Mouse (Mus musculus): ENCODE measurements around the gene Cntnap2. TPM values are rescaled to one million over a fixed set of nuclear protein-coding genes. Genes with fewer than 3 reads are reported as not detected.

The Cntnap2 gene
- polyA plus RNA-seq, 2 experiments: 1.5 to 2.5 TPM

DNA sequence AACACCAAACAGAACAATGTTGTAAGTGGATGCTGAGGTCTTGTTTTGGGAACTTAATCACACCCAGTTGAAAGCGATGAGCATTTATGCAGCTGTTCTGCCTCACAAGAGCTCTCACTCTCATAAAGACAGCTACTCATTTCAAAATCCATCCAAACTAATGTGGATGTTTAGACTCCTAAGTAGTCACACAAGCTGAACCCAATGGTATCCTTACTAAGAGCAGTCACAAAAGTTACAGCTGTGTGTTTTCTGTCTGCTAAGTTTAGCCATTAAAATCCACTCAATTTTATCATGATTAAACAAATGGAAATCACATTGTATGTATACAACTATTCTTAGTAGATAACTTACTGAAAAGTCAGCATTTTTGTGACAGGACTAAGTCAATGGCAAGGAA, 1173.7 kb downstream of the Cntnap2 start:
- no peak overlapping the region for H3K9ac ChIP-seq (ENCODE audit: low read depth, low read length, severe bottlenecking)
- no peaks in the 10 kb centered on the region for H3K9me3 ChIP-seq (ENCODE audit: control insufficient read depth, low read length)
- no peak for DNase-seq (ENCODE audit: low spot score)
- H3K4me2 ChIP-seq (replicated peaks; ENCODE audit: low read depth, low read length, severe bottlenecking): no peak overlapping the region
- no peaks in the 10 kb centered on the region for H3K36me3 ChIP-seq (ENCODE audit: control insufficient read depth, insufficient read depth, low read length)
- TF ChIP-seq POLR2A (IDR thresholded peaks at IDR 0.05; ENCODE audit: borderline replicate concordance, extremely low read depth, insufficient read depth, insufficient read length): no peak
- no peaks in the 10 kb centered on the region for H3K27me3 ChIP-seq (ENCODE audit: control insufficient read depth, insufficient read depth, low read length)
- H3K27ac ChIP-seq (replicated peaks; ENCODE audit: low read depth, low read length): no peak overlapping the region
- no peaks in the 10 kb centered on the region for H3K4me1 ChIP-seq (ENCODE audit: control insufficient read depth, insufficient read depth, low read length)
- no peak for ATAC-seq (ENCODE audit: low FRiP score, low read depth)
- WGBS: 96% methylated on average over 1 of the region's 1 CpGs
- no peak overlapping the region for H3K4me3 ChIP-seq (replicated peaks; ENCODE audit: low read length)

DNA sequence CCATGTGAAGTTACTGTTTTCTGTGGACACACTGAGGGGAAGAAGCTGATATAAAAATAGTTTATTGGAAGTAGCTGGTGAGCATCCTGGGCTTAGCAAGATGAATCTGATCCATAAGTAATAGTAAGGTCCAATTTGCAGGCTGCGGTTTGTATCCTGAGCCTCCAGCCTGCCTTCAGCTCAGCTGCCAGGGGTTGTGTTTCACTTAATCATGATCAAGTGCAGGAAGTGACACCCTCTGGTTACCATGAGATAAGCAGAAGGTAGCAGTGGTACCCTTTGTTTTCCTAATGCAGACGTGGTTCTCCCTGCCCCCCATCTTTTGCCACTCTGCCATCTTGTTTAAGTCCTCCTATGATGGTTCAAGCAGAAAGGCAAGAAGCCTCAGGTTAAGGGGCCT, 1181.2 kb downstream of the Cntnap2 start:
- DNase-seq (ENCODE audit: low spot score): no peak
- no peaks in the 10 kb centered on the region for H3K9me3 ChIP-seq (ENCODE audit: control insufficient read depth, low read length)
- H3K36me3 ChIP-seq (ENCODE audit: control insufficient read depth, insufficient read depth, low read length): no peaks in the 10 kb centered on the region
- no peak for TF ChIP-seq POLR2A (IDR thresholded peaks at IDR 0.05; ENCODE audit: borderline replicate concordance, extremely low read depth, insufficient read depth, insufficient read length)
- H3K9ac ChIP-seq (ENCODE audit: low read depth, low read length, severe bottlenecking): no peak overlapping the region
- no peak for ATAC-seq (ENCODE audit: low FRiP score, low read depth)
- 66% methylated on average over 2 of the region's 2 CpGs for WGBS
- H3K4me3 ChIP-seq (replicated peaks; ENCODE audit: low read length): no peak overlapping the region
- no peaks in the 10 kb centered on the region for H3K4me1 ChIP-seq (ENCODE audit: control insufficient read depth, insufficient read depth, low read length)
- no peak overlapping the region for H3K27ac ChIP-seq (replicated peaks; ENCODE audit: low read depth, low read length)
- H3K4me2 ChIP-seq (replicated peaks; ENCODE audit: low read depth, low read length, severe bottlenecking): no peak overlapping the region
- H3K27me3 ChIP-seq (ENCODE audit: control insufficient read depth, insufficient read depth, low read length): no peaks in the 10 kb centered on the region

DNA sequence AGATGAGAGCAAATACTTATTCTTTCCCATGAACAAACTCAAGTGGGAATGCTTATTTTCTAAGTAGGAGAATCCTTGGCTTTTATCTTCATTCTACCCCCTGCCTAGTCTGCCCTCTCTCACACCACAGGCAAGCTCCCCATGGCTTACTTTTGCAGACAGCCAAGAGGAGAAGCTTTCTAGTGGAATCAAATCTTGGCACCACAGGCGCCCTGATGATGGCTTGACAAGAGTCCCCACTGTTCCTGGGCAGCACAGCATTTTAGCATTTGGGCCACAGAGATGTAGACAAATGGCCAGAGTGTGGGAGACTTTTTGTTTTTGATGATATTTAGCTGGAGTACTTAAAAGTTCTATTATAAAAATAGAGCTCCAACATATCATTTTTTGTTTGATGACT, 1204.0 kb downstream of the Cntnap2 start:
- ATAC-seq (ENCODE audit: low FRiP score, low read depth): no peak
- no peak for DNase-seq (ENCODE audit: low spot score)
- Histone ChIP-seq H3K9me3 (ENCODE audit: control insufficient read depth, low read length) (no peaks in the 10 kb centered on the region), H3K36me3 (ENCODE audit: control insufficient read depth, insufficient read depth, low read length) (no peaks in the 10 kb centered on the region), H3K27ac (replicated peaks; ENCODE audit: low read depth, low read length) (no peak overlapping the region), H3K4me3 (replicated peaks; ENCODE audit: low read length) (no peak overlapping the region), H3K4me2 (replicated peaks; ENCODE audit: low read depth, low read length, severe bottlenecking) (no peak overlapping the region), H3K27me3 (ENCODE audit: control insufficient read depth, insufficient read depth, low read length) (no peaks in the 10 kb centered on the region), H3K9ac (ENCODE audit: low read depth, low read length, severe bottlenecking) (no peak overlapping the region), H3K4me1 (ENCODE audit: control insufficient read depth, insufficient read depth, low read length) (no peaks in the 10 kb centered on the region)
- TF ChIP-seq POLR2A (IDR thresholded peaks at IDR 0.05; ENCODE audit: borderline replicate concordance, extremely low read depth, insufficient read depth, insufficient read length): no peak
- WGBS: 38% methylated on average over 1 of the region's 1 CpGs

DNA sequence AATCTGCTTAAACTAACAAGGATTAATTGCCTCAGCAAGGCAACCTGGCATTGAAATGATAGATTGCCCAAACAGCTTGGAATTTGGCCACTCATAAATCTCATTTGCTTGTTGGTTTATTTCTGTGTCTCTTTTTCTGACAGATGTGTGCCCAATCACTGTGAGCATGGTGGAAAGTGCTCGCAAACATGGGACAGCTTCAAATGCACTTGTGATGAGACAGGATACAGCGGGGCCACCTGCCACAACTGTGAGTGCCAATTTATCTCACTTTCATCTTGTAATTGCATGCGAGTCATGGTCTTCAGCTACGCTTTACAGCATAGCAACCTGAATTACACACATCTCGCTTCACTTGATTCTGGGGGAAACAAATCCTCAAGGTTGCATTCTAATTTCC, 1287.8 kb downstream of the Cntnap2 start:
- Histone ChIP-seq H3K36me3 (ENCODE audit: control insufficient read depth, insufficient read depth, low read length) (no peaks in the 10 kb centered on the region), H3K27me3 (ENCODE audit: control insufficient read depth, insufficient read depth, low read length) (no peaks in the 10 kb centered on the region), H3K27ac (replicated peaks; ENCODE audit: low read depth, low read length) (no peak overlapping the region), H3K4me1 (ENCODE audit: control insufficient read depth, insufficient read depth, low read length) (no peaks in the 10 kb centered on the region), H3K9me3 (ENCODE audit: control insufficient read depth, low read length) (no peaks in the 10 kb centered on the region), H3K4me3 (replicated peaks; ENCODE audit: low read length) (no peak overlapping the region), H3K4me2 (replicated peaks; ENCODE audit: low read depth, low read length, severe bottlenecking) (no peak overlapping the region), H3K9ac (ENCODE audit: low read depth, low read length, severe bottlenecking) (no peak overlapping the region)
- 65% methylated on average over 5 of the region's 5 CpGs for WGBS
- TF ChIP-seq POLR2A (IDR thresholded peaks at IDR 0.05; ENCODE audit: borderline replicate concordance, extremely low read depth, insufficient read depth, insufficient read length): no peak
- no peak for ATAC-seq (ENCODE audit: low FRiP score, low read depth)
- DNase-seq (ENCODE audit: low spot score): no peak

DNA sequence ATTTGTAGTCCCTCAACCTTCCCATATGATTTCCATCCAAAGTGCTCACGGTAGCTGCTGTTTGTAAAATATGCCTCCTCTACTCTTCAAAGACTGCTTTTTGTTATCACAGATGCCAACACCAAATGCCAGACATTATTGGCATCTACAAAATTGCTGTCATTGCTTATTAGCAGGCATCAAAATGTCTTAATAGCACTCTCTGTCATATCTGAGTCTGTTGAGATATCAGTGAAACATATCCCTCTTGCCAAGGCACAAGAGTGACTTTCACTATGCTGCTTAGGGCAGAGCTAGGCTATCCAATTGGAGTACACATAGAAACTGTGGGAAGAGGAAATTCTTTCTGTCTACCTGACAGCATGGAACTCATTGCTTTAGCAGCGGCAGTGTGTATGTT, 1301.9 kb downstream of the Cntnap2 start:
- no peak for TF ChIP-seq POLR2A (IDR thresholded peaks at IDR 0.05; ENCODE audit: borderline replicate concordance, extremely low read depth, insufficient read depth, insufficient read length)
- Histone ChIP-seq H3K9ac (ENCODE audit: low read depth, low read length, severe bottlenecking) (no peak overlapping the region), H3K9me3 (ENCODE audit: control insufficient read depth, low read length) (no peaks in the 10 kb centered on the region), H3K27ac (replicated peaks; ENCODE audit: low read depth, low read length) (no peak overlapping the region), H3K4me3 (replicated peaks; ENCODE audit: low read length) (no peak overlapping the region), H3K4me2 (replicated peaks; ENCODE audit: low read depth, low read length, severe bottlenecking) (no peak overlapping the region), H3K4me1 (ENCODE audit: control insufficient read depth, insufficient read depth, low read length) (no peaks in the 10 kb centered on the region), H3K36me3 (ENCODE audit: control insufficient read depth, insufficient read depth, low read length) (no peaks in the 10 kb centered on the region), H3K27me3 (ENCODE audit: control insufficient read depth, insufficient read depth, low read length) (no peaks in the 10 kb centered on the region)
- WGBS: 89% methylated on average over 2 of the region's 2 CpGs
- ATAC-seq (ENCODE audit: low FRiP score, low read depth) (no peak), DNase-seq (ENCODE audit: low spot score) (no peak)

DNA sequence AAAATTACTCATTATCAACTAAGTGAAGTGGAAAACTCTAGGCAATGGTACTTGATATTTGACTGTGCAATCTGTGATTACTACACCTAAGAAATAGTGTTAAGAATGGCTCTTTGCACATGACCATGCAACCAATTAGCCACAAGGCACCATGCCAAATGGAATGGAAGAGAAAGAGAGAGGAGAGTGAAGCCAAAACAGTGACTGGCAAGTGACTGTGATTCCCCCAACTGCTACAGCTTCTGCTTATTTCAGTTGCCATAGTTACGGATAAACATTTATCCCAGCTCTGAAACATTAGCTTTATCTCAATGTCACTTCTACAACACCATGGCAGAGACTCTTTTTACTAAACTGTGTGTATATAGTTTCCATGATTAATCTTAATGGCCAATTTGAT, 1303.0 kb downstream of the Cntnap2 start:
- TF ChIP-seq POLR2A (IDR thresholded peaks at IDR 0.05; ENCODE audit: borderline replicate concordance, extremely low read depth, insufficient read depth, insufficient read length): no peak
- no peaks in the 10 kb centered on the region for H3K9me3 ChIP-seq (ENCODE audit: control insufficient read depth, low read length)
- no peaks in the 10 kb centered on the region for H3K27me3 ChIP-seq (ENCODE audit: control insufficient read depth, insufficient read depth, low read length)
- H3K4me3 ChIP-seq (replicated peaks; ENCODE audit: low read length): no peak overlapping the region
- H3K4me2 ChIP-seq (replicated peaks; ENCODE audit: low read depth, low read length, severe bottlenecking): no peak overlapping the region
- DNase-seq (ENCODE audit: low spot score) (no peak), ATAC-seq (ENCODE audit: low FRiP score, low read depth) (no peak)
- WGBS: 89% methylated on average over 1 of the region's 1 CpGs
- no peaks in the 10 kb centered on the region for H3K36me3 ChIP-seq (ENCODE audit: control insufficient read depth, insufficient read depth, low read length)
- no peak overlapping the region for H3K27ac ChIP-seq (replicated peaks; ENCODE audit: low read depth, low read length)
- no peak overlapping the region for H3K9ac ChIP-seq (ENCODE audit: low read depth, low read length, severe bottlenecking)
- no peaks in the 10 kb centered on the region for H3K4me1 ChIP-seq (ENCODE audit: control insufficient read depth, insufficient read depth, low read length)

All from limb, embryonic 14.5 days (tissue).